24 mouse cellular contexts compared by ENCODE assay signal in the genomic region with DNA sequence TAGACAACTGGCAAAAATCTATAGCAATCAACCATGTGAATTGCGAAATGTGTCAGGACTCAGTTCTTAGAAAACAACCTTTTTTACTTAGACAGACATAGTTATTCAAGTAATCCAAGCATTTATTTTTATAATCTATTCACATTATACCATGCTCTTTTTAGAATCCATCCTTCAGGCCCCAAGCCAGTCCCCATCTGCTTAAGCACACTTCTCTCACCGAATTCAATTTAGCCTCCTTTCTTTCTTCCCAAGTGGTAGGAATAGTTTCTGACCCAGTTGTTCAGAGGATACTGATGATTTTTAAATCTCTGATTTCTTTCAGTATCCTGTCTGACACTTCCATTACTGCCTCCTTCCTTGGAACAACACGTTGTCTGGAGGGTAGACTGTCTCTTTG.
A peak's percentile ranks its signal among the peaks of the same experiment; 100 is the strongest.
DNase-seq lines count a peak whose midpoint lies in the region; ATAC-seq and TF ChIP-seq lines count a peak whose summit lies in the region.
"Had no signal": no experiment of that assay in that cellular context is flagged by ENCODE, and none has a peak within 500 bp of the region (broad histone marks: within the 10 kb centered on the region; RNA-seq: fewer than 3 reads in every experiment).

No protein-coding gene starts in this region.

- no peaks in the 10 kb centered on the region for H3K27me3 ChIP-seq in forebrain, embryonic 14.5 days (replicated peaks; ENCODE audit: control insufficient read depth, insufficient read depth, low read length)
- H3K27me3 ChIP-seq in forebrain, embryonic 12.5 days = no peaks in the 10 kb centered on the region
- H3K27me3 ChIP-seq in heart, embryonic 10.5 days (ENCODE audit: insufficient read depth, poor library complexity, severe bottlenecking) = no peaks in the 10 kb centered on the region
- no peaks in the 10 kb centered on the region for H3K27me3 ChIP-seq in myocyte (ENCODE audit: control insufficient read depth, insufficient read depth, insufficient read length)
- H3K27me3 ChIP-seq in midbrain, embryonic 15.5 days (replicated peaks) = no peaks in the 10 kb centered on the region
- H3K27me3 ChIP-seq: heart, embryonic 13.5 days; intestine, embryonic 15.5 days; Patski had no signal

- no peak overlapping the region for H3ac ChIP-seq in myocyte (ENCODE audit: control insufficient read depth, insufficient read length)

- no peaks in the 10 kb centered on the region for H3K9me3 ChIP-seq in forebrain, embryonic 14.5 days (replicated peaks; ENCODE audit: control insufficient read depth, low read length)
- no peaks in the 10 kb centered on the region for H3K9me3 ChIP-seq in forebrain, embryonic 12.5 days
- no peaks in the 10 kb centered on the region for H3K9me3 ChIP-seq in heart, embryonic 10.5 days
- no peaks in the 10 kb centered on the region for H3K9me3 ChIP-seq in midbrain, embryonic 15.5 days
- H3K9me3 ChIP-seq: embryonic facial prominence, embryonic 10.5 days; forebrain, embryonic 10.5 days; heart, embryonic 13.5 days; hindbrain, embryonic 10.5 days; intestine, embryonic 15.5 days had no signal

- H3K4me2 ChIP-seq in forebrain, embryonic 14.5 days (ENCODE audit: low read length) = no peak overlapping the region
- H3K4me2 ChIP-seq in forebrain, embryonic 12.5 days = no peak overlapping the region
- H3K4me2 ChIP-seq in myocyte (ENCODE audit: low read depth) = no peak overlapping the region
- no peak overlapping the region for H3K4me2 ChIP-seq in midbrain, embryonic 15.5 days
- H3K4me2 ChIP-seq: heart, embryonic 13.5 days; hindbrain, embryonic 14.5 days; intestine, embryonic 15.5 days had no signal

- 74% methylated on average over 3 of the region's 3 CpGs for WGBS in forebrain, embryonic 14.5 days
- WGBS in forebrain, embryonic 12.5 days = 87% methylated on average over 3 of the region's 3 CpGs
- WGBS in heart, embryonic 10.5 days = 83% methylated on average over 3 of the region's 3 CpGs
- WGBS in midbrain, embryonic 15.5 days = 88% methylated on average over 3 of the region's 3 CpGs

- H3K27ac ChIP-seq in forebrain, embryonic 14.5 days (ENCODE audit: low read depth, low read length) = no peak overlapping the region; the same call in 1 of the 2 replicates
- no peak overlapping the region for H3K27ac ChIP-seq in forebrain, embryonic 12.5 days
- H3K27ac ChIP-seq in heart, embryonic 10.5 days = no peak overlapping the region
- peak overlapping the region; percentile 43; the same call in 1 of the 2 replicates for H3K27ac ChIP-seq in layer of hippocampus, adult 2 months
- H3K27ac ChIP-seq in midbrain, embryonic 15.5 days = no peak overlapping the region
- H3K27ac ChIP-seq: embryonic facial prominence, embryonic 10.5 days; forebrain, embryonic 10.5 days; hindbrain, embryonic 10.5 days; hindbrain, embryonic 14.5 days; intestine, embryonic 15.5 days had no signal

- no peak for TF ChIP-seq POLR2A in myocyte (IDR thresholded peaks at IDR 0.05; ENCODE audit: insufficient read length, low read depth)

- H3K9ac ChIP-seq in forebrain, embryonic 14.5 days (ENCODE audit: low read length) = no peak overlapping the region
- H3K9ac ChIP-seq in forebrain, embryonic 12.5 days = no peak overlapping the region
- no peak overlapping the region for H3K9ac ChIP-seq in midbrain, embryonic 15.5 days
- H3K9ac ChIP-seq: heart, embryonic 13.5 days; hindbrain, embryonic 14.5 days; intestine, embryonic 15.5 days had no signal

- 0 out of 2 replicates have a peak, but pooled peaks have one; percentile 32 for ATAC-seq in forebrain, embryonic 14.5 days
- ATAC-seq in forebrain, embryonic 12.5 days (ENCODE audit: low FRiP score) = no peak
- no peak for ATAC-seq in midbrain, embryonic 15.5 days (replicated peaks)
- ATAC-seq: activated CD4-positive, CD25-positive, alpha-beta regulatory T cell, adult 4 months; intestine, embryonic 15.5 days; Patski had no signal

- H3K4me3 ChIP-seq in forebrain, embryonic 14.5 days (ENCODE audit: low read depth, low read length) = no peak overlapping the region
- no peak overlapping the region for H3K4me3 ChIP-seq in forebrain, embryonic 12.5 days (replicated peaks)
- no peak overlapping the region for H3K4me3 ChIP-seq in heart, embryonic 10.5 days
- H3K4me3 ChIP-seq in layer of hippocampus, adult 2 months = no peak overlapping the region
- no peak overlapping the region for H3K4me3 ChIP-seq in myocyte
- no peak overlapping the region for H3K4me3 ChIP-seq in midbrain, embryonic 15.5 days
- H3K4me3 ChIP-seq: embryonic facial prominence, embryonic 10.5 days; erythroblast, embryonic 14.5 days; forebrain, embryonic 10.5 days; gastrocnemius, adult 2 months; heart, embryonic 13.5 days; hindbrain, embryonic 10.5 days; intestine, embryonic 15.5 days had no signal

- no peaks in the 10 kb centered on the region for H3K36me3 ChIP-seq in forebrain, embryonic 14.5 days (ENCODE audit: control insufficient read depth, insufficient read depth, low read length)
- H3K36me3 ChIP-seq in forebrain, embryonic 12.5 days (replicated peaks) = no peaks in the 10 kb centered on the region
- H3K36me3 ChIP-seq in heart, embryonic 10.5 days = no peaks in the 10 kb centered on the region
- no peaks in the 10 kb centered on the region for H3K36me3 ChIP-seq in myocyte (ENCODE audit: control insufficient read depth, insufficient read depth)
- H3K36me3 ChIP-seq in midbrain, embryonic 15.5 days (replicated peaks) = no peaks in the 10 kb centered on the region
- H3K36me3 ChIP-seq: embryonic facial prominence, embryonic 10.5 days; forebrain, embryonic 10.5 days; heart, embryonic 13.5 days; hindbrain, embryonic 10.5 days; intestine, embryonic 15.5 days had no signal

- peaks cover 7% of the 10 kb centered on the region for H3K4me1 ChIP-seq in forebrain, embryonic 14.5 days (ENCODE audit: control insufficient read depth, insufficient read depth, low read length)
- H3K4me1 ChIP-seq in forebrain, embryonic 12.5 days = peaks cover 6% of the 10 kb centered on the region; the same call in 1 of the 2 replicates
- H3K4me1 ChIP-seq in heart, embryonic 10.5 days = peaks cover 11% of the 10 kb centered on the region; the same call in 1 of the 2 replicates
- peaks cover 9% of the 10 kb centered on the region; the same call in 1 of the 2 replicates for H3K4me1 ChIP-seq in midbrain, embryonic 15.5 days
- H3K4me1 ChIP-seq: embryonic facial prominence, embryonic 10.5 days; intestine, embryonic 15.5 days had no signal

- no peak for DNase-seq in forebrain, embryonic 14.5 days (ENCODE audit: low spot score)
- peak; percentile 33 for DNase-seq in heart, adult 11 months
- DNase-seq in heart, embryonic 10.5 days (ENCODE audit: low spot score) = no peak
- no peak for DNase-seq in layer of hippocampus, adult 2 months (ENCODE audit: low spot score in 2 of 2)
- DNase-seq in layer of hippocampus, postnatal 36 days = no peak
- DNase-seq: adrenal gland, postnatal 14 days; B cell, adult 2 months; cerebellum, adult 2 months; cerebellum, postnatal 10 days; gastrocnemius, adult 2 months; gastrocnemius, postnatal 25 days; kidney, adult 2 months had no signal

- TF ChIP-seq CTCF in layer of hippocampus, adult 2 months (conservative IDR thresholded peaks at IDR 0.05) = no peak

- no peaks in the 10 kb centered on the region for H3K79me2 ChIP-seq in myocyte (ENCODE audit: control insufficient read depth, insufficient read depth)

TF ChIP-seq in myocyte, 11 proteins besides CTCF, POLR2A, EP300 and RAD21:
- TF ChIP-seq CEBPB (IDR thresholded peaks at IDR 0.05; ENCODE audit: insufficient read depth, poor library complexity, severe bottlenecking) (peak; percentile 60), MAX (IDR thresholded peaks at IDR 0.05; ENCODE audit: low read depth) (no peak)
TF ChIP-seq in myocyte: peak in this region for 1.
